Mouse (Mus musculus): ENCODE data around the gene Scamp2. TPM values are rescaled to one million over a fixed set of nuclear protein-coding genes. Genes with fewer than 3 reads are reported as not detected.

Gene Scamp2
- polyA plus RNA-seq (2015; fragmentation: Nextera tagmentation; extraction: Ambion mirVana), result 86.4 and 94.3 TPM in 2 replicates

GRCm38 (mm10) chr9:57560861-57561710 is at the start of gene Scamp2:
Scamp2 (plus strand) TSS chr9:57560943.
- Histone ChIP-seq H3K4me2 (peak within 1 kb of the TSS; percentile 86), H3K9ac (peak within 1 kb of the TSS; percentile 70), H3K4me3 (peak within 1 kb of the TSS; percentile 71), H3K27me3 (no peaks in the 10 kb centered on the region), H3K9me3 (no peaks in the 10 kb centered on the region), H3K36me3 (no peaks in the 10 kb centered on the region), H3K4me1 (peaks cover 35% of the 10 kb centered on the region), H3K27ac (peak within 1 kb of the TSS; percentile 74)
- under 1% methylated on average over 37 of the region's 37 CpGs for WGBS
- ATAC-seq (ENCODE audit: insufficient number of reproducible peaks, low FRiP score, low TSS enrichment, low read depth), result peak; percentile 97

- Histone ChIP-seq H3K36me3 (no peaks in the 10 kb centered on the region), H3K27me3 (no peaks in the 10 kb centered on the region), H3K4me2 (no peak overlapping the region), H3K4me1 (peaks cover 4% of the 10 kb centered on the region), H3K9me3 (no peaks in the 10 kb centered on the region), H3K4me3 (no peak overlapping the region), H3K27ac (no peak overlapping the region), H3K9ac (no peak overlapping the region)
- no peak for ATAC-seq (ENCODE audit: insufficient number of reproducible peaks, low FRiP score, low TSS enrichment, low read depth)
- WGBS, result 8% methylated on average over 3 of the region's 3 CpGs
Measured at GRCm38 (mm10) chr9:57517113-57517512, 43.6 kb upstream of the Scamp2 start.

DNA sequence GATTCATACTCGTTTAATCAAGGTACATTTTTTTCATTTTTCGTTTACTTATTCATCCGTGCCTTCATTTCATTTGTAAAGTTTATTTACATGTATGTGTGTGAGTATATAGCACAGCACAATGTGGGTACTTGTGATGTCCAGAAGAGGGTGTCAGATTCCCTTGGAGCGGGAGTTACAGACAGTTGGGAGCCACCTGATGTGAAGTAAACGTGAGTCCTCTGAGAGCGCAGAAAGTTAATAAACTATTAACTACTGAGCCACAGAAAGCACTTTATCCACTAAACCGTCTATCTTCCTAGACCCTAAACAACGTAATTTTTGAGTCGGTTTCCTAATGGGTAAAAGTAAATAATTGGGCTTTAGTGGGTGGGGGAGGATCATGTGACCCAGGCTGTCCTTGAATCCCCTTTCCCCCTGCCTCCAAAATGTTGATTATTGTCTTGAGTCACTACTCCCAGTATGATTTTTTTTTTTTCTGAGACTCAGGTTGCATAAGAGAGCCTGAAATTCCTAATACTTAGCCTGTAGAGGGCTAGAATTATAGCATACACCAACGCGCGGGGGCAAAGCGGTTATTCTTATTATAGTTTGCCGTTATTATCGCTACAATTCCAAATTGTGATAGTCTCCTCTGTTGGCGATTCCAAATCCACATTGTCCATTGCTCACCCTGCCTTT is 40.2 kb upstream of the Scamp2 start:
- no peaks in the 10 kb centered on the region for H3K27me3 ChIP-seq
- ATAC-seq (ENCODE audit: insufficient number of reproducible peaks, low FRiP score, low TSS enrichment, low read depth), result peak; percentile 57; the same call in 1 of the 2 replicates
- H3K4me1 ChIP-seq, result peaks cover 13% of the 10 kb centered on the region
- H3K36me3 ChIP-seq, result no peaks in the 10 kb centered on the region
- H3K4me3 ChIP-seq, result peak overlapping the region; percentile 97
- WGBS, result 25% methylated on average over 16 of the region's 16 CpGs
- H3K9me3 ChIP-seq, result no peaks in the 10 kb centered on the region
- peak overlapping the region; percentile 73 for H3K27ac ChIP-seq
- peak overlapping the region; percentile 18 for H3K9ac ChIP-seq
- H3K4me2 ChIP-seq, result peak overlapping the region; percentile 71

GRCm38 (mm10) chr9:57521056-57521911 is 39.5 kb upstream of the Scamp2 start, which contains the start of gene Cox5a:
Cox5a (plus strand) TSS chr9:57521274.
- Histone ChIP-seq H3K4me3 (peak within 1 kb of the TSS; percentile 97), H3K4me2 (peak within 1 kb of the TSS; percentile 71), H3K9me3 (no peaks in the 10 kb centered on the region), H3K27me3 (no peaks in the 10 kb centered on the region), H3K4me1 (peaks cover 13% of the 10 kb centered on the region), H3K9ac (peak within 1 kb of the TSS; percentile 89), H3K27ac (peak within 1 kb of the TSS; percentile 86), H3K36me3 (no peaks in the 10 kb centered on the region)
- under 1% methylated on average over 93 of the region's 95 CpGs for WGBS
- peak; percentile 96 for ATAC-seq (ENCODE audit: insufficient number of reproducible peaks, low FRiP score, low TSS enrichment, low read depth)

GRCm38 (mm10) chr9:57522114-57522860 is 38.5 kb upstream of the Scamp2 start:
- Histone ChIP-seq H3K4me2 (peak overlapping the region; percentile 71), H3K9ac (peak overlapping the region; percentile 89), H3K27ac (no peak overlapping the region), H3K4me3 (peak overlapping the region; percentile 97), H3K27me3 (no peaks in the 10 kb centered on the region), H3K4me1 (peaks cover 13% of the 10 kb centered on the region), H3K36me3 (no peaks in the 10 kb centered on the region), H3K9me3 (no peaks in the 10 kb centered on the region)
- 30% methylated on average over 7 of the region's 7 CpGs for WGBS
- no peak for ATAC-seq (ENCODE audit: insufficient number of reproducible peaks, low FRiP score, low TSS enrichment, low read depth)

GRCm38 (mm10) chr9:57522861-57523246 is 37.9 kb upstream of the Scamp2 start:
- Histone ChIP-seq H3K4me1 (peaks cover 13% of the 10 kb centered on the region), H3K4me2 (no peak overlapping the region), H3K27me3 (no peaks in the 10 kb centered on the region), H3K36me3 (no peaks in the 10 kb centered on the region), H3K27ac (no peak overlapping the region), H3K9me3 (no peaks in the 10 kb centered on the region), H3K4me3 (peak overlapping the region; percentile 97; the same call in 1 of the 2 replicates), H3K9ac (no peak overlapping the region)
- 78% methylated on average over 4 of the region's 4 CpGs for WGBS
- ATAC-seq (ENCODE audit: insufficient number of reproducible peaks, low FRiP score, low TSS enrichment, low read depth), result no peak

DNA sequence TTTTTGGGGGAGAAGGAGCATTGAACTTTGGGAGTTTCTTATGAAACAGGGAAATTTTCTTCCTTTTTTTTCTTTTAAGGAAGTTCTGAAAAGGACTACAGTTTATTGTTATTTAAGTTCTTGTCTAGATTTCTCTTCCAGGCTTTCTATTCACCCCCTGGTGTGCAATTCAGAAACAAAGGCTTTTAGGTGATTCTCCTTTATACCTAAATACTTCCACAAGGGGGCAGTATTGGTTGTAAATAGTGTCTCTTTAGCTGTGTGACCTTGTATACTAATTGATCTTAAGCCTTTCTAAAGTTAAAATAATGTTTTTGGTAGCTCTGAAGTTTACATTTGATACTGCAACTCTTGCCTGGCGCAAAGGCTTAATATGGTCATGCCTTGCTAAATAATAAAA is 37.0 kb upstream of the Scamp2 start:
- H3K9me3 ChIP-seq, result no peaks in the 10 kb centered on the region
- no peak overlapping the region for H3K4me3 ChIP-seq
- no peaks in the 10 kb centered on the region; the same call in 1 of the 2 replicates for H3K36me3 ChIP-seq
- no peak for ATAC-seq (ENCODE audit: insufficient number of reproducible peaks, low FRiP score, low TSS enrichment, low read depth)
- H3K9ac ChIP-seq, result no peak overlapping the region
- H3K4me2 ChIP-seq, result no peak overlapping the region
- H3K4me1 ChIP-seq, result peaks cover 13% of the 10 kb centered on the region
- H3K27me3 ChIP-seq, result no peaks in the 10 kb centered on the region
- 84% methylated on average over 1 of the region's 1 CpGs for WGBS
- no peak overlapping the region for H3K27ac ChIP-seq

- H3K4me2 ChIP-seq, result no peak overlapping the region
- H3K27me3 ChIP-seq, result no peaks in the 10 kb centered on the region
- H3K4me3 ChIP-seq, result no peak overlapping the region
- H3K9ac ChIP-seq, result no peak overlapping the region
- ATAC-seq (ENCODE audit: insufficient number of reproducible peaks, low FRiP score, low TSS enrichment, low read depth), result no peak
- no peaks in the 10 kb centered on the region for H3K9me3 ChIP-seq
- H3K27ac ChIP-seq, result no peak overlapping the region
- H3K36me3 ChIP-seq, result peaks cover 3% of the 10 kb centered on the region; the same call in 1 of the 2 replicates
- peaks cover 13% of the 10 kb centered on the region for H3K4me1 ChIP-seq
Measured at GRCm38 (mm10) chr9:57524439-57524838, 36.3 kb upstream of the Scamp2 start.

- ATAC-seq (ENCODE audit: insufficient number of reproducible peaks, low FRiP score, low TSS enrichment, low read depth), result no peak
- H3K4me2 ChIP-seq, result no peak overlapping the region
Measured at GRCm38 (mm10) chr9:57525516-57525915, 35.2 kb upstream of the Scamp2 start.

GRCm38 (mm10) chr9:57526435-57526834 is 34.3 kb upstream of the Scamp2 start:
- Histone ChIP-seq H3K9me3 (no peaks in the 10 kb centered on the region), H3K9ac (no peak overlapping the region), H3K27me3 (no peaks in the 10 kb centered on the region), H3K36me3 (peaks cover 6% of the 10 kb centered on the region; the same call in 1 of the 2 replicates), H3K4me1 (peaks cover 13% of the 10 kb centered on the region), H3K4me2 (no peak overlapping the region), H3K27ac (no peak overlapping the region), H3K4me3 (no peak overlapping the region)
- ATAC-seq (ENCODE audit: insufficient number of reproducible peaks, low FRiP score, low TSS enrichment, low read depth), result no peak

More at GRCm38 (mm10) chr9:57525516-57525915, 35.2 kb upstream of the Scamp2 start:
- WGBS, result 86% methylated on average over 2 of the region's 2 CpGs
- Histone ChIP-seq H3K9ac (no peak overlapping the region), H3K4me1 (peaks cover 13% of the 10 kb centered on the region), H3K4me3 (no peak overlapping the region), H3K9me3 (no peaks in the 10 kb centered on the region), H3K36me3 (peaks cover 3% of the 10 kb centered on the region; the same call in 1 of the 2 replicates), H3K27me3 (no peaks in the 10 kb centered on the region), H3K27ac (no peak overlapping the region)

DNA sequence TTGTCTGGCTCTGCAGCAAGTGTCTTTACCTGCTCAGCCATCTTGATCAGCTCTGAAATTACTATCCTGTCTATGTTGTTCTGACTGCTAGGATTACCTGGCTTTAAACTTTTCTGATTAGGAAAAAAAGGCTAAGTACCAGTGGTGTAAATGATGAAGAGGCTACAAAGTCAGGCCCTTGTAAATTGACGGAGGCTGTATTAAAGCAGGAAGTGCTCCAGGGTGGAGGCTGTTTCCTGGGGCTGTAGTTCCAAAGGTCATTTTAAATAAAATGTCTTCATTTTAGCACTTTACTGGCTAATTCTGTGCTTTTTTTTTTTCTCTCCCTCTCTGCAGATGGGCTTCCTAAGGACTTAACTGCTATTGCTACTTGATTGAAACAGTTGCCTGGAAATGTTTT is 28.8 kb upstream of the Scamp2 start:
- ATAC-seq (ENCODE audit: insufficient number of reproducible peaks, low FRiP score, low TSS enrichment, low read depth), result no peak
- peaks cover 4% of the 10 kb centered on the region; the same call in 1 of the 2 replicates for H3K4me1 ChIP-seq
- H3K27me3 ChIP-seq, result no peaks in the 10 kb centered on the region
- H3K9ac ChIP-seq, result no peak overlapping the region
- no peak overlapping the region for H3K27ac ChIP-seq
- 70% methylated on average over 1 of the region's 1 CpGs for WGBS
- H3K36me3 ChIP-seq, result peaks cover 32% of the 10 kb centered on the region
- no peak overlapping the region for H3K4me3 ChIP-seq
- no peaks in the 10 kb centered on the region for H3K9me3 ChIP-seq
- H3K4me2 ChIP-seq, result no peak overlapping the region
